Mouse (Mus musculus): ENCODE data around the gene Acot8.
A peak's percentile ranks its signal among the peaks of the same experiment; 100 is the strongest.

Acot8 gene

GRCm38 (mm10) chr2:164779481-164780086, 25.1 kb downstream of the Acot8 start, which contains the start of gene Tnnc2:
Tnnc2 (minus strand) TSS chr2:164779967.
- DNase-seq: no peak

- DNase-seq: no peak
These were observed 25.9 kb downstream of the Acot8 start for GRCm38 (mm10) chr2:164778809-164779208.

- DNase-seq: no peak
These were observed 26.7 kb downstream of the Acot8 start for GRCm38 (mm10) chr2:164778015-164778287.

GRCm38 (mm10) chr2:164777246-164778014, 27.3 kb downstream of the Acot8 start:
- no peak for DNase-seq

- no peak for DNase-seq
These were observed 27.9 kb downstream of the Acot8 start for GRCm38 (mm10) chr2:164776801-164777200.

GRCm38 (mm10) chr2:164776130-164776529, 28.6 kb downstream of the Acot8 start:
- no peak for DNase-seq

GRCm38 (mm10) chr2:164773989-164774364, 30.7 kb downstream of the Acot8 start:
- peak; percentile 78 for DNase-seq

GRCm38 (mm10) chr2:164773229-164773988, 31.3 kb downstream of the Acot8 start:
- no peak for DNase-seq

GRCm38 (mm10) chr2:164771123-164771522, 33.6 kb downstream of the Acot8 start:
- DNase-seq: no peak

GRCm38 (mm10) chr2:164770279-164770678, 34.4 kb downstream of the Acot8 start:
- peak; percentile 76 for DNase-seq

- peak; percentile 99 for DNase-seq
These were observed 35.2 kb downstream of the Acot8 start, which contains the start of gene Ube2c for GRCm38 (mm10) chr2:164769258-164770037. Ube2c (plus strand) TSS chr2:164769898.

- no peak for DNase-seq
These were observed 36.7 kb downstream of the Acot8 start for GRCm38 (mm10) chr2:164767812-164768540.

GRCm38 (mm10) chr2:164765841-164766240, 38.8 kb downstream of the Acot8 start:
- no peak for DNase-seq

- DNase-seq: peak; percentile 58
These were observed 42.1 kb downstream of the Acot8 start for GRCm38 (mm10) chr2:164762593-164762992.

- no peak for DNase-seq
These were observed 42.7 kb downstream of the Acot8 start for GRCm38 (mm10) chr2:164761971-164762370.

- DNase-seq: peak; percentile 87
These were observed 43.2 kb downstream of the Acot8 start for GRCm38 (mm10) chr2:164761502-164761901.

- DNase-seq: peak; percentile 81
These were observed 44.4 kb downstream of the Acot8 start for GRCm38 (mm10) chr2:164760059-164760833.

GRCm38 (mm10) chr2:164758692-164759091, 46.0 kb downstream of the Acot8 start:
- peak; percentile 82 for DNase-seq

- no peak for DNase-seq
These were observed 46.8 kb downstream of the Acot8 start for GRCm38 (mm10) chr2:164757841-164758240.

- DNase-seq: no peak
These were observed 49.9 kb downstream of the Acot8 start for GRCm38 (mm10) chr2:164754800-164755199.

- DNase-seq: no peak
These were observed 50.6 kb downstream of the Acot8 start for GRCm38 (mm10) chr2:164754105-164754504.
